Mouse (Mus musculus): ENCODE results near the gene A930018P22Rik.
"Not testable (repeated sequence)": the region's sequence is repeated elsewhere in the genome, so short reads cannot be mapped to it uniquely, and the experiment has no call there.

A930018P22Rik gene

DNA sequence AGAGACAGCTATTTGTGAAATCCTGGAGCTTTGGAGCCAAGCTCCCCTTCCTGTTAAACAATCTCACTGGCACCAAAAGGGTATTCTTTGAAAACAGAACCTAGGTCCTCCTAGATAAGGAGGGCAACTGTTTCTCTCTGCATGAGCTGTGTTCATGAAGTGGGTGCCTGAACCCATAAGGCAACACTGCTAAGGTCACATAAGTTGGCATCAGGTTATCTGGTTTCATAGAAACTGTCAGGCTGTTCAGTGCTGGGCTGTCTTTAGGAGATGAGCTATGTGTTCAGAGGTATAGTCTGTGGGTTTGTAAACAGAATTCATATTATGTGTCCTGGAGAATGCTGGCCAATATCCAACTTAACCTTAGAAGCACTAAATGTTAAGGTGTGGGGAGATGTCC lies 5.4 kb upstream of the A930018P22Rik start:
- DNase-seq (ENCODE audit: low spot score in 2 of 2) = not testable (repeated sequence)

DNA sequence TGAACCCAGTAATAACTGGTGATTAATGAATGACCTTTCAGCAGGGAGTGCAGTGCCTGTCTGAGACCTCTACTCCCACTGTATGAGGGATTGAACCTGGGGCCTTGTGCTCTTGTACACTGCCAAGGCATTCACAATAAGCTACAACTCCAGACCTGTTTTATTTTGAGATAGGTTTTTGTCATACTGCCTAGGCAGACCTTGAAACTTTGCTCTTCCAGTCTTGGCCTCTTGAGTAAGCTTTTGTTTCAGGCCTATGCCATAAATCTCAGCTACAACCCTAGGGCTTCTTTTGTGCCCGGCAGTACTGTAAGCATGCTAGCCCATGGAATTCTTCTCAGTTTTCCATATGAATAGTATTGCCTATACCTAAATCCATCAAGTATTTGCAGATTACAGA lies 3.5 kb upstream of the A930018P22Rik start:
- DNase-seq (ENCODE audit: low spot score in 2 of 2) = no peak

DNA sequence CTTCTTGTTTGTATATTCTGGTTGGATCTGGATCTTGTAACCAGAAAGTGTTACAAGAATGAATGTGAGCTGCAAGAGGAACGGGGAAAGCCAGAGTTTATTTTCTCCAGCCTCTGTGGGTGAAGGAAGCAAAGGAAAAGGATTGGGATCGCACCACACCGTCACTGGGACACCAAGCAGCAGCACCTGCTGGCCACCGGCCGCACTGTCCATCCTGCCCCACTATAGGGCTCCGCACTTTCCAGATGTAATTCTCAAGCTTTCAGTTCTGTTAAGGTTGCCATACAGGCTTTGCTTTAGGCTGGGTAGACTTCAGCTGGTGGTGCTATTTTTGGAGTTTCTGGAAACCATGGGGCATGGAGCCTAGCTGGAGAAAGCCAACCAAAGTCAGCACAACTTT lies 2.3 kb upstream of the A930018P22Rik start:
- no peak for DNase-seq (ENCODE audit: low spot score in 2 of 2)

DNA sequence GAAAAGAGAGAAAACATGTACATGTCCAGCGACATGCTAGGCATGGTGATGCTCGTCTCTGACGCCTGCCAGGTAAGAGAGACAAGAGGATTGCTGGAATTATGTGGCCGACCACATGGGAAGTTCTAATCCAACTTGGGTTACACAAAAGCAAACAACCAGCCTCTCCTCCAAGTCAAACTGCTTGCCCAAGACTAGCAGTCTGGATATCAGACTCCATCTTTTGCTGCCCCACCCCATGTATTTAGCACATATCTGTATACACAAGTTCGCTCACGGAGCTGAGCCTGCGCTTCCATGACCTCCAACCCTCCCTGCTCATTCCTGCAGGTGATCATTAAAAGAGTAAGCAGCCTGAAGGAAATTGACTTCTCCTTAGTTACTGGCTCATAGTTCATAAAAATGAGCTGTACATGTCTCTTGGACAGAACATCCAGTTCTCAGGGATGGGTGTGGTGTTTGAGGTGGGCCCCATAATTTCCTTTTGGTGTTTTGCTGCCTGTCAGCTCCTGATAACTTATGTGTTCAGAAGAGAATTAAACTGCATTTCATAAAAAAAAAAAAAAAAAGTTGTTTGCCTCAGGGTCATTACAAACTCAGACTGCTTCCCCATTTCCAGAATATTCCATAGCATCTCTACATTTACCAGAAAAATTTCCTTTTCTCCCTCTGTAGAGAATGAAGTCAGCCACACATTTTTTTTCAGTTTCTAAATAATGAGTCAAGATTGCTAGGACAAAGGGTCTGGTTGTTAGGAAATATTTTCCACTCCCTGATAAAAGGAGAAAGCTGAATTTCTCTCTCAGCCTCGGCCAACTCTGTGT lies 676 bp upstream of the A930018P22Rik start:
- no peak for DNase-seq (ENCODE audit: low spot score in 2 of 2)

DNA sequence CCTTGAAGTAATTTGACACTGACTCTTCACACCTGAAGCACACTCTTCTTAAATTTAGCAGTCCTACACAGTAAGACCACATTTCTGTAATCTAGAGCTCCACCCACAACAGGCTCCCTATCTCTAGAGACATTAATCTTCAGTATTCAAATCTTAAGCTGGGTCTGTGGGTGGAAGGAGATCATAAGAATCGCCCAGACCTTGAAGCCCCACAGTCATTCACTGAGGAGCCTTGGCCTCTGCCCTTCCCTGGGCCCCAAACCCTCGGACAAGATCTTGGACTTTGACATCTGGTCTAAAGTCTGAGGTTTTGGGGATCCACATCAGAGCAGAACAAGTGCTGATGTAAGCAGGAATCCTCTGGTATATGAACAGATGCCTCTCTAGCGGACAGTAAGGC lies 971 bp downstream of the A930018P22Rik start:
- no peak for DNase-seq (ENCODE audit: low spot score in 2 of 2)

DNA sequence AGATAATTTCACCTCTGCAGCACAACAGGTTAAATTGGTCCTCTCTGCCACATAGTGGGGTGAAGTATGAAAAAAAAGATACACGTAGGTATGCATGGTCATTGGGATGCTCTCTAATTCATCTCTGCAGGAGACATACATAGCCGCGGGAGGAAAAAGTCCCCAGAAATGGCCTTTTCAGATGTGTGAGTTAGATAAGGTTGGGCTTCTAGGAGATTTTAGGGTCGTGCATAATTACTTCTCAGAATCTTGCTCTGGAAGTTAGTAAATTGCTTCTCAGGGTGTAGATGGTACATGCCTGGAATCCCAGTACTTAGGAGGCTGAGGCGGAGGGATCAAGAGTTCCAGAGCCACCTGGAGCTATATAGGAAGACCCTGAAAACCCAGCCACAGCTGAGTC lies 1.5 kb downstream of the A930018P22Rik start:
- DNase-seq (ENCODE audit: low spot score in 2 of 2) = no peak

DNA sequence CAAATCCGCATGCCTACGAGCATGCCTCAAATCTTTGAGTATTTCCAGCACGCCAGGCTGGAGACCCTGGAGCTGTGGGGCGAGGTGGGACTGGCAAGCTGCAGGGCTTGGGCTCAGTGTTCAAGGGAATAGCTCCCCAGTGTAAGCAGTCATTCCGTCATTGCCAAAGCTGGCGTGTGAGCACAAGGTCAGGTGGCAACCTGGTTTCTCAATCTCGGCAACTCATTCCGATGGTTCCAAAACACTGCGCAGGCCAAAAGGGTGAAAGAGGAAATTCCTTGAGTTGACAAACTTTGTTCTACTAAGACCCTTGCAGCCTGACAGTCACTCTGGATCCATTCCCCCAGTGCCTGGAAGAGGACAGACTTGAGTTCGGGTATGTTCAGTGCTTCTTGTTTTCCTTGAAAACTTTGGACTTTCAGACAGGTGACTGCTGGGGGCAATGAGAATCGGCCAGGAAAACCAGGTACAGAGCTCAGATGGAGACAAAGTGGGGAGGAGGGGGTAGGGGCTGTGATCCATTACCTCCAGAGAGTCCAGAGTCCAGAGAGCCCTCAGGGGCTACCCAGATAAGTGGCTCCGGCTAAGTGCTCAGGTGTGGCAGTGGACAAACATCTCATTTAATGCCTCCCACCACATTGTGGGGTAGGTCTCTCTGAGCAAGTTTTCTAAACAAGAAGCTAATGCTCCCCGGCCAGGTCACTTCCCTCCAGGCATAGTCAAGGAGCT lies 6.4 kb downstream of the A930018P22Rik start:
- no peak for DNase-seq (ENCODE audit: low spot score in 2 of 2)

DNA sequence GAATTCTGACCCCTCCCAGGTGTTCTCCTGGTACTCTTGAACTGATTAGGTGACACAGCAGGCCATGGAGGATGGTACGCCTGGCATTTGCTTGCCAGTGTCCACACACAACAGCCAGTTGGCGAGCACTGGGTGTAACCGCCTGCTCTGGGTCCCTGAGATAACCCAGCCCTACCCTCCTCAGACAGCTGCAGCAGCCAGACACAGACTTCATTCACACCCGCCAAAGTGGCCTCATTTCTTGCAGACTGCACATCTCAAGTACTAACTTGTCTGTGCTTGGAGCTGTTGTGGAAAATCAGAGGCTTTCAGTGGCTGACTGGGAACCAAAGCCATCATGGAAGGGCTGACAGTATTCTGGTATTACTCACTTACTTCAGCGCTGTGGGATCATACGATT lies 7.6 kb downstream of the A930018P22Rik start:
- DNase-seq (ENCODE audit: low spot score in 2 of 2) = no peak

DNA sequence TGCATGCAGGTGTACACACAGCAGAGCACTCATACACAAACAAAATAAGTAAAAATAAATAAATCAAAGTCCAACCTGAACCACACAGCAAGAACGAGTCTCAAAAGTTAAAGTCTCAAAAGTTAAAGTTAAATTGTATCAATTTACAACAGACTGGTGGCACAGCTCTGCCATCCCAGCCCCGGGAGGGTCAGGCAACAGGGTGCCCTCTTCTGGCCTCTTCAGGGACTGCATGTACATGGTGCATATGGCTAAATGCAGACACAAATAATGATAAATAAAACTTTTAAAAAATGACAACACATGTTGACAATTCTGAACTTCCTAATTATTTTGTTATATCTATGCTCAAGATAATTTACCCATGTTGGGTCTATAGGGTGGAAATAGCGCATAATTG lies 8.4 kb downstream of the A930018P22Rik start:
- no peak for DNase-seq (ENCODE audit: low spot score in 2 of 2)

DNA sequence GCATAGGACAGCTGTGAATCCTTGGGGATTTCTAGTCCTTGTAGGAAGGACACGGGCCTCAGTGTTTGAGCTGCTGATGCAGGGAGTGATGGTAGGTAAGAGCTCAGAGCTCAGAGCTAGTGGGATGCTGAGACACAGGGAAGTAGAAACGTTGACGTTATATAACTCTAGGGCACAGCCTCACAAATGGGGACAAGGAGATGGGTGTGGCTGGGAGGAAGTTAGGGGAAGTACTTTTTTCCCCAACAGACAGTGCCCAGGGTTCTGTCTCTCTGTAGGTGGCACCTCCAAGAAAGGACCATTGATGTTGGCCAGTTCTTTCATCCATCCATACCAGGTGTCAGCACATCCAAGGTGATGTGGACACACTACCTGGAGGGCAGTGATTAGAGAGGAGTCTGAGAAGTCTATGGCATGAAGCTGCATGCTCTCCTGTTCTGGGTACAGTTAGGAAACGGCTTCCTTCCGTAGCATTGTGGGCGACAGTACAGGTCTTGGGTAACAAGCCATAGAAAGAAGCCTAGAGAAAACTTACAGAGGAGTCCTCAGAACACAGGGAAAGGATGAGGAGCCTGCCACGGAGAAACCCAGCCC lies 9.8 kb downstream of the A930018P22Rik start:
- DNase-seq (ENCODE audit: low spot score in 2 of 2) = no peak

DNA sequence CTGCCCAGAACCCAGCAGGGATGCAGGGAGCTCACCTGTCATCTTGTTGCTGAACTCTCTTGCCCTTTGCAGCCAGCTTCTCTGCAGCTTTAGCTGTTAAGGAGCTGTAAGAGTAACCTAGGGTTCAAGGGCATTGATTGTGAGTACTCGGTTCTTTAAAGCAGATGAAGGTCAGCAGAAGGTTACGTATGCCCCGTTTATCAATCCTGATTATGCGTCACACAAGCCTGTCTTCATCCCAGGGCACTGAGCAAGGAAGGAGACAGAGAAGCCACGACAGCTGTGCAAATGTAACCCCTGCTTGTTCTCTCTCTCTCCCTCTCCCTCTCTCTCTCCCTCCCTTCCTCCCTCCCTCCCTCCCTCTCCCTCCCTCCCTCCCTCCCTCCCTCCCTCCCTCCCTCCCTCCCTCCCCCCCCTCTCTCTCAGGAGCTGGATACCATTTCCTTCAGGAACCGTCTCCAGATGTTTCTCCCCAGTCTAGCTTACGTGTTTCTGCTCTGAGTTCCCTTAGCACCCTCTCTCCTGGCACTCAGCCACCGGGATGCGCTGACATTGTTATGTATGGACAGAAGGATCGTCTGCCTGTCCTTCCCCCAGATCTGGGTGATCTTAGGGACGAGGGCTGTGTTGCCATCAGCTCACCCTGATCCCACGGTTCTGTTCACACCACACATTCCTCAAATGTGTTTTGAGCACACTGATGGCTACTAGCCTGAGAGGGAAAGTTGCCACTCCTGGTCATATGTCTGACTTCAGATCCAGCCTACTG lies 10.7 kb downstream of the A930018P22Rik start:
- DNase-seq (ENCODE audit: low spot score in 2 of 2) = no peak

DNA sequence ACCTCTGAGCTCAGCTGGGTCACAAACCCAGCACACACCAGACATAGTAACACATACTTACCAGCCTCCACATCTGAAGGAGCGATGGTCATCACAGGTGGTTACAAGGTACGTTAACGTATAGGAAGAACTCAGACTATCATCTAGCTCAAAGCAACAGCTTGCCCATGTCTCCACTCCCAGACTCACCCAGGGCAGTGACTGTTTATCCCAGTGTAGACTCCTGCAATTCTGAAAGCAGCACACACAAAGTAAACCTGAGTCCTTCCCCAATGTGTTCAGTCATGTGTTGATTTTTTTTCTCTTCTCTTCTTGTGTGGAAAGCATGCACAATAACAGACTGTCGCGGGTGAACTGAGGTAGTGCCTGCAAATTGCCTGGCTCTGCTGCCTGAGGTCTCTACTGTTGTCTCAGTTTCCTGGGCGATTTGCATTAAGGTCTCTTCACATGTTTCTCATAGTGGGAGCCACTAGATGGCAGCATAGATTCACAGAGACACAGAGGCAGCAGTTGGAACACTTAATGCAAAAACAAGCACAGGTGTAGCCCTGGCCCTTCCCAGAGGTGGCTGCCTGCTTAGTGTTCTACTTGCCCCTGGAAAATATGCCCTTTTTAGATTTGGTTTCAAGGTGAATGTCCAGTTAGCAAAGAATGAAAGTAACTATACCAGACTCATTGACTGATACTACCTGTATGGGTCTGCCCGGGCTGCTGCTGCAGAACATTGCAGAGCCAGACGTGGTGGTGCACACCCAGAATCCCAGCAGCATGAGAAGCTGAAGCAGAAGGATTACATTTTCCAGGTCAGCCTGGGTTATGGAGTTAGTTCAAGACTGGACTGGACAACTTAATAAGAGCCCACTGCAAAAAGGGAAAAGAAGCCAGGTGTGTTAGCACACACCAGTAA lies 11.8 kb downstream of the A930018P22Rik start:
- peak; percentile 30 to 44 for DNase-seq (ENCODE audit: low spot score in 2 of 2)

DNA sequence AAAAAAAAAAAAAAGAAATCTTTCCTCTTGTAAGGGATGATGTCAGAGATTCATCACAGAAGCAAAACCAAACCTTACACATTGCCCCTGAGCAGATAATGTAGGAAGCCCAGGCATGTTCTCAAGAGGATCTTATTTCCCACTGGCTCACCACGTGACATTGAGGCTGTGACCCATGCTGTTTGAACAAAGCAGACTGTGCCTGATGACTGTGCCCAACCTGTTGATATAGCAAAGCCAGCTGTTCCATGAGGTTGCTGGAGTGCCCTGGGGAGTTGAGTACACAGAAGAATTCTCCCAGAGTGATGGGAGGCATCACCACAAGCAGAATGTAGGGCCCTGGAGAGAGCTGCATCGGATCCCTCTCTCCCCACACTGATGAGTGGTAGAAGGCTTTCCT lies 13.4 kb downstream of the A930018P22Rik start:
- no peak for DNase-seq (ENCODE audit: low spot score in 2 of 2)

DNA sequence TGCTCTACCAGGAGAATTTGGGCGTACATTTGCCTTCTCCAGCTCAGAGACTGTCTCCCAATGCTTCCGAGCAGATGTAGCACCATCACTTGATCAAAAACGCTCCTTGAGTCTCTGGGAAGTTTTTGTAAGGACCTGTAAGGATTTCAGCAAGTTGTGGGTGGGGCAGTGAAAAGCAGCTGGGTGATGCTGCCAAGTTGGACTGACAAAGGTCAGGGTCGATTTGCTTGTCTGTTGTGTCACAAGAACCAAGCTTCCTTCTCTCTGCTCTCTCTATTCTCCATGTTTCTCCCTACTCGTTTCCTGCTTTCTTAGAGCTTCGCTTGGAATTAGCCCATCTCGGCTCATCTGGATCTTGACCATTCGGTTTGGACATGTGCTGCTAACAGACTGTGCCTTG lies 19.6 kb downstream of the A930018P22Rik start:
- no peak for DNase-seq (ENCODE audit: low spot score in 2 of 2)

DNA sequence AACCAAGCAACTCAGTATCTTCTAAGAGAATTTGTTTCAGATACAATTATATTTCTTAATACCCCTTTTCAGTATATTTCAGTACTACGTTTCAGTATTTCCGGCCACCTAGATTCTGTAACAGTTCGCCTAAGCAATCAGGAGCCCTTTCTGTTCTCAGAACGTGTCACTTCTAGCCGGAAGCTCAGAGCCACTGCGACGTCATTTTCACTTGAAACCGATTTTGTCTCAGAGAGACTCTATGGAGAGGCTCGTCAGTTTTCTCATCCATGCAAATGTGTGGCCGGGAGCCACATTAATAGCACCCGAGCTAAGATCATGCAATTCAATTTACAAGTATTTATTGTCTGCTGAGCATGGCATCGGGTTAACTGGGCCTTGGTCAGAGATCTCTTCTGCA lies 21.4 kb downstream of the A930018P22Rik start:
- no peak for DNase-seq (ENCODE audit: low spot score in 2 of 2)

DNA sequence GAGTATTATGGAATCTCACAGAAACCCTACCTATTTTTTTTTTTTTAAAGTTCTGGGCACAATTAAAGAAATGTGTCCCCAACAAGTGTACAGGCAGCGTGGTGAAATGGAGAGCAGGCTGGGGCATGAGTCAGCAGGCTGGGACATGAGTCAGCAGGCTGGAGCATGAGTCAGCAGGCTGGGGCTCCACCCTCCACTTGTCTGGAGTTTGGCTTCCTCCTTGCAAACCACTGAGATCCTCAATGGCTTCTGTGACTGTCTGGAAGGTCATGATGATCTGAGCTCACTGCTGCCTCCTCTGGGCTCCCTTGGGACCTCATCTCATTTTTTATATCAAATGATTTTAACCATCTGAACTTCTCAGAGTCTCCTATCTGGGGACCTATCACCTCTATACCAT lies 23.4 kb downstream of the A930018P22Rik start:
- no peak for DNase-seq (ENCODE audit: low spot score in 2 of 2)

DNA sequence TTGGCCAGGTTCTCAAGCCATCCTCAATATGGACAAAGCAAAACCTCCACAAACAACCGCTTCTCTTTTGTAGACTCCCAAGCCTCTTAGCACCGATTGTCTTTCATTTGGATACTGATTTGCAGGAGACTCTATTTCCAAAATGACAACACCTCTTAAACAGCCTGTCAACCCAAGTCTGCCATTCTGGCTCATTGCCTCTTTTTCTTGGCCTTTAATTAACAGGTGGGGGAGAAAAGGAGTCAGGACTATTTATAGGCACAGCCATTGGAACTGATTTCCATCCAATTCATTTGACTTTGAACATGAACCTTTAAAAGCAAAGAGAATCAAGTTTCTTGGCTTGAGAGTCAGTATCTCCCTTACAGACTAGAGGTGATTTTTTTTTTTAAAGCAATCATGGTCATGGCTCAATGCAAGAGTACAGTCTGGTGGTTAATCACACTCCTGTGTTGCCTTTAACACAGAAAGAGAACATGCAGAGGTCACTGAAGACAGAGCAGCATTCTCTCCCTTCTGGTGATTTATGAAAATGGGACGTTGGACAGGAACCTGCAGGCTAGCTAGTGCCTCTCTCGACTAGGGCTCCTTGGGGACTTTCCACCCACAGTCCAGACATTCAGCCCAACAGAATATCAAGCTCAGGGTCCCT lies 25.5 kb downstream of the A930018P22Rik start:
- DNase-seq (ENCODE audit: low spot score in 2 of 2) = no peak

DNA sequence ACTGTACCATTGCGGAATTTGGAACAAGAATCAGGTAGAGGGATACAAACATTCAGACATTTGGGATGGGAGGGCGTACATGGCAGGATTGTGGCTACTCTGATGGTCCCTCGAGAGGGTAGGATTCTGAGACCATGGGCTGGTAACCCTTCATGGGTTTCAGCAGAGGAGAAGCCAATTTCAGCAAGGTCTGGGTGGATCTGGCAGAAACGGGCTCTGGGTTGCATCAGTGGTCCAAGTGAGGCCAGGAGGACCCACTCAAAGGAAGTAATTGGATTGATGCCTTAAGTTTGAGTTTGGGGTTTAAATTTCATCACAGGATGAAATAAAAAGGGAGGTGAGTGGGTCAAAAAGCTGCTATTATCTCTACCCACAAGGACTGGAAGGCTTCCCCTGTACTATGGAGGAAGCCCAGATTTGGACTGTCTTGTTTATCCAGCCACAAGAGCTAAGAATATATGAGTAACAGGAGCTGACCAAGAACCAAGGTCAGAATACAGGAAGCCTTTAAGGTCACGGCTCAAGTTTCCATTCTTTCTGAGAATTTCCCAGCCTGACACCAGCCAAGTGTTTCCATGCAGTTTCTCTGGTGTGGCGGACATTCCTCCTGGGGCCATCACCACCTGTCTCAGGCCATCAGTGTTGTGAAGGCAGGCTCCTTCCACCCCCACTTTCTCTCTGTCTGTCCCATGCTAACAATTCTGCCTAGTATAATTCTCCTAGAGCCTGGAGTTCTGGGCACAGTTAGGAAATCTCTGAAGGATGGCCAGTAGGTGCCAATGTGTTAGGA lies 28.2 kb downstream of the A930018P22Rik start:
- no peak for DNase-seq (ENCODE audit: low spot score in 2 of 2)

DNA sequence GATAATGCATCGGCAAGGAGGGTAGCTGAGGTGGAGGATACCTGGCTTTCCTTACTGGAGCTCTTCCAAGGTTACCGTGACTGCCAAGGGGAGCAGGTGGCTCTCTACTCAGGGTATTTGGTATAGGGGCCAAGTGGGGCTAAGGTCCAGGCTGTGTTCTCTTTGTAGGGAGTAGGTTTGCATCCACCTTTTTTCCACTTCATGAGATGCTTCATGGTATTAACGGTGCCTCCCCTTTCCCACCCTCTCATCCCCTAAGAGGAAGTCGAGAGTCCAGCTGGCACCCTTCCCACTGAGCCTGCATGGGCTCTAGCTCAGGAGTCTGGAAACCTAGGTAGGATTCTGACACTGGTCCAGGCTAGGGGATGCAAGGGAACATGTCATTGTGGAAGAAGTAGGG lies 30.8 kb downstream of the A930018P22Rik start:
- no peak for DNase-seq (ENCODE audit: low spot score in 2 of 2)

DNA sequence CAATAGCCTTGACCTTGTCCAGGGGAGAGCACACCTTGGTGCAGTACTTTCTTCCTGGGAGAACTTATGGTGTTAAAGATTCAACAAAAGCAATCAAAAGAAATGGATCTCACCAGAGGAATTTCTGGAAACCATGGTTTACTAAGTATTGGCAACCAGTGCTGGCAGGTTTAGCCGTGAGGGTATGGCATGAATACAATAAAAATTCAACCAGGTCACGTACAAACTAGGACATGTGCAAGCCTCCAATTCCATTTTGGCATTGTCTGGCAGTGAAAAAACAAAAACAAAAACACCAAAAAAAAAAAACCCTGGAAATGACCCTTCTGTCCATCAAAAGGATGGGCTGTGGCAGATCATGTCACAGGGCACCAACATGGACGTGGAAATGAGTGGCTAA lies 31.3 kb downstream of the A930018P22Rik start:
- no peak for DNase-seq (ENCODE audit: low spot score in 2 of 2)
